Mouse (Mus musculus) monocyte, adult 5-6 weeks (primary cell): ENCODE results near the gene Tssk3. TPM values are rescaled to one million over a fixed set of nuclear protein-coding genes. Genes with fewer than 3 reads are reported as not detected.
"Not testable (repeated sequence)": the region's sequence is repeated elsewhere in the genome, so short reads cannot be mapped to it uniquely, and the experiment has no call there.

Experiments
- ATAC-seq: fragments of 153-309, 156-312 bp; replicated peaks from 2 replicates; pipeline ENCODE4 v1.8.0; 2017; ENCODE audit warnings: mild to moderate bottlenecking; ENCODE audit not compliant: low TSS enrichment, insufficient number of reproducible peaks, severe bottlenecking, poor library complexity, low FRiP score
- total RNA-seq: library from RNA; stranded (forward); fragments of 200-1000, 200-491, 200-594 nt; gene quantifications from 3 replicates; pipeline ENCODE4 v1.2.3, GENCODE M21; 2017

The Tssk3 gene
- total RNA-seq, 1 experiment from 2014 or later = not detected

DNA sequence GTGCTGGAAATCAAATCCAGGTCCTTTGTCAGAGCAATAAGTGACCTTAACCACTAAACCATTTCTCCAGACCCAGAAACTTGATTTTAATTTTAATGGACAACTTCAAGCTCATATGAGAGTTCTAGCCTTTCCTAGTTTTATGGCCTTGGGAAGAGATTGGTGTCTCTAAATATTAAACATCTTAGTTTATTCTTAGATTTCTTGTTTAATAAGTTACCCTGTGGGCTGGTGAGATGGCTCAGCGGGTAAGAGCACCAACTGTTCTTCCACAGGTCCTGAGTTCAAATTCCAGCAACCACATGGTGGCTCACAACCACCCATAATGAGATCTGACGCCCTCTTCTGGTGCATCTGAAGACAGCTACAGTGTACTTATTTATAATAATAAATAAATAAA, 33.5 kb downstream of the Tssk3 start:
- ATAC-seq = not testable (repeated sequence)

GRCm38 (mm10) chr4:129456126-129456525, 34.7 kb downstream of the Tssk3 start:
- no peak for ATAC-seq

GRCm38 (mm10) chr4:129455265-129455664, 35.6 kb downstream of the Tssk3 start:
- ATAC-seq = peak; percentile 97

DNA sequence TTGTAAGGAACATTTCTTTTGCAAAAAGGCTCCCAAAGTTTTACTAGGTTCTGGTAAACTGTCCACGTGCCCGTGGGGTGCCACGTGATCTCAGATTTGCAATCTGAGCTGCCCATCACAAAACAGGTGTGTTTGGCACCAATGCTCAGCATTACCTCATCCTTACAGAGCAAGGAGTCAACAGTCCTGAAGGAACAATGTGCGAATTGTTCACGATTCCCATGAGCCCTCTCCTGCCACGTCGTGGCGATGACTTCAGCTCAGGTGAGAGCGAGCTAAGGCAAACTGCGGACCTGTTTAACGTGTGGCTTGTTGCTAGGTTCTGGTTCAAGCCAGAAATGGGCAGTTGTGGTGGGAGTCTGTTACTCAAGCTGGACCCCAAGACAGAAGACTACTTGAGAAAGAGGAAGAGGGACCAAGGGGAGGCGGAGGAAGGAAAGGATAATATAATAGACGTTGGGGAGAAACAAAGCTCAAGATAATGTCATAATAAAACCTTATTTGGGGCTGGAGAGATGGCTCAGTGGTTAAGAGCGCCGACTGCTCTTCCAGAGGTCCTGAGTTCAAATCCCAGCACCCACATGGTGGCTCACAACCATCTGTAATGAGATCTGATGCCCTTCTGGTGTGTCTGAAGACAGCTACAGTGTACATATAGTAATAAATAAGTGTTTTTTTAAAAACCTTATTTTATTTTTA, 39.2 kb downstream of the Tssk3 start:
- no peak for ATAC-seq

DNA sequence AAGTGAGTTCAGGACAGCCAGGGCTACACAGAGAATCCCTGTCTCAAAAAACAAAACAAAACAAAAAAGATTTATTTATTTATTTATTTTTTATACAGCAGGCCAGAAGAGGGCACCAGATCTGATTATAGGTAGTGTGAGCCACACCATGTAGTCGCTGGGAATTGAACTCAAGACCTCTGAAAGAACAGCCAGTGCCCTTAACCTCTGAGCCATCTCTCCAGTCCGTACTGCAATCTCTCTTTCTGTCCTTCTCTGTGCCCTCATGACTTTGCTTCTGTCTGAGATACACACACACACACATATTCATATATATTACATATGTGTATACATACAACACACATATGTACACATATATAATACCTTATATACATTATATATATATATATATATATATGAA, 40.0 kb downstream of the Tssk3 start:
- no peak for ATAC-seq

GRCm38 (mm10) chr4:129448713-129449112, 42.1 kb downstream of the Tssk3 start:
- no peak for ATAC-seq

GRCm38 (mm10) chr4:129447778-129448563, 42.9 kb downstream of the Tssk3 start:
- ATAC-seq = no peak

GRCm38 (mm10) chr4:129447360-129447759, 43.5 kb downstream of the Tssk3 start:
- no peak for ATAC-seq

- ATAC-seq = no peak
Measured at GRCm38 (mm10) chr4:129441145-129441544, 49.7 kb downstream of the Tssk3 start.

DNA sequence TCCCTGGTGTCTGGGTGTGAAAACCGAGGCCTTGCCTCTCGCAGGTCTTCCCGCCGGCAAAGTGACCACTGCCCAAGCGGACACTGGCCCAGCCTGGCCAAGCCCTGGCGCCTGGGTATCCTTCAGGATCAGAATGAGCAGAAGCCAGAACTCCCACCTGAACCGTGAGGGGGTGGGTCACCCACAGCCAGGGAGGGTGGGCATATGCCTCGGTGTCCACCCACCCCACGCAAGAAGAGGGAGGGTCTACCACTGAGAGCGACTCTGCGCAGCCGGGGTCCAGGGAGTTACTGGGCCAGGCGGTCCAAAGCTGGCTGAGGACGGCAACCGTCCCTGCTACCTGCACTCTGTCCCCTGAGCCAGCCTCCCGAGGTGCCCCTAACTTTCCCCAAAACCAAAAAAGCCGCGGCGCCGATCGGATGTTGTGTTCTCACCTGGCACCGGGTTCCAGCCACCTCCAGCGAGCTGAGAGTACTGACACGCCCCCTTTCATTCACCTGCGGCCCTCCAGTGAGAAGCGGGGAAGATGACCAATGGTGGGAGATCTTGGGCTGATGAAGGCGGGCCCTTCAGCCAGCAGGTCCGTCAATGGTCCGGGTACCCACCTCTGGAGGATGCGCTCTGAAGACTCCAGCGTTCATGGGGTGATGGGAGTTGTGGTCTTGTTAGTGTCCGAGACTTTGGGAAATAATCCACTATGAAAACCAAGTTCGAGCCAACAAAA, 50.3 kb downstream of the Tssk3 start, which contains the start of gene Zbtb8b:
Zbtb8b (minus strand) TSS at position 514 of the 724 bp plus-strand sequence.
- no peak for ATAC-seq

Other genes starting within 250 kb of the Tssk3 start
- 0.32 to 0.57 TPM in 2 of 3 replicates, not detected in the other for gene C77080, start 229.6 kb downstream of the Tssk3 start, total RNA-seq
- 0.75 TPM in 1 of 3 replicates, not detected in the others for gene Sync, start 203.4 kb downstream of the Tssk3 start, total RNA-seq
- 82.3 to 106 TPM (median 84.6 TPM) in 3 replicates for gene Rbbp4, start 155.7 kb downstream of the Tssk3 start, total RNA-seq
- 58.5 to 68.8 TPM (median 66.8 TPM) in 3 replicates for gene Zbtb8os, start 155.3 kb downstream of the Tssk3 start, total RNA-seq
- 1.7 to 7.3 TPM (median 4.5 TPM) in 3 replicates for gene Zbtb8a, start 112.9 kb downstream of the Tssk3 start, total RNA-seq
- gene Zbtb8b, start 50.2 kb downstream of the Tssk3 start, total RNA-seq = not detected in 3 replicates
- 52.2 to 66.3 TPM (median 52.5 TPM) in 3 replicates for gene Bsdc1, start 29.4 kb downstream of the Tssk3 start, total RNA-seq
- gene Fam229a, start 168 bp upstream of the Tssk3 start, total RNA-seq = not detected in 3 replicates
- 11.7 to 14.4 TPM (median 14.4 TPM) in 3 replicates for gene Marcksl1, start 22.6 kb upstream of the Tssk3 start, total RNA-seq
- gene Hdac1, start 51.7 kb upstream of the Tssk3 start, total RNA-seq = 62.9 to 100 TPM (median 82.2 TPM) in 3 replicates
- 122 to 412 TPM (median 167 TPM) in 3 replicates for gene Lck, start 82.6 kb upstream of the Tssk3 start, total RNA-seq
- not detected in 3 replicates for gene Fam167b, start 87.5 kb upstream of the Tssk3 start, total RNA-seq
- gene Eif3i, start 109.6 kb upstream of the Tssk3 start, total RNA-seq = 109 to 129 TPM (median 125 TPM) in 3 replicates
- 189 to 234 TPM (median 226 TPM) in 3 replicates for gene Tmem234, start 109.6 kb upstream of the Tssk3 start, total RNA-seq
- 0.78 TPM in 1 of 3 replicates, not detected in the others for gene Dcdc2b, start 123.2 kb upstream of the Tssk3 start, total RNA-seq
- gene Iqcc, start 128.1 kb upstream of the Tssk3 start, total RNA-seq = 13.5 to 20.9 TPM (median 15.1 TPM) in 3 replicates
- gene Ccdc28b, start 132.9 kb upstream of the Tssk3 start, total RNA-seq = 30.9 to 112 TPM (median 62.0 TPM) in 3 replicates
- 27.6 to 67.4 TPM (median 64.4 TPM) in 3 replicates for gene Txlna, start 150.0 kb upstream of the Tssk3 start, total RNA-seq
- gene Kpna6, start 181.7 kb upstream of the Tssk3 start, total RNA-seq = 16.8 to 32.2 TPM (median 18.2 TPM) in 3 replicates
- 4.0 to 6.4 TPM (median 4.1 TPM) in 3 replicates for gene Tmem39b, start 205.8 kb upstream of the Tssk3 start, total RNA-seq